Mouse (Mus musculus) 3T3-L1 (cell line): ENCODE measurements around the gene Mrpl54.

ENCODE experiments used
- DNase-seq: peaks from one replicate; pipeline ENCODE4 v3.0.0-alpha.2; 2015; ENCODE audit warnings: low read depth, low spot score

Gene Mrpl54

GRCm38 (mm10) chr10:81294442-81294841 lies 27.7 kb upstream of the Mrpl54 start:
- no peak for DNase-seq

GRCm38 (mm10) chr10:81293334-81294030 lies 26.7 kb upstream of the Mrpl54 start:
- no peak for DNase-seq

- DNase-seq = peak; percentile 100
Measured at GRCm38 (mm10) chr10:81292554-81293333, 26.0 kb upstream of the Mrpl54 start, which contains the start of gene Pip5k1c. Pip5k1c (plus strand) TSS chr10:81292963.

GRCm38 (mm10) chr10:81291511-81292104 lies 24.9 kb upstream of the Mrpl54 start, which contains the start of gene Tjp3:
Tjp3 (minus strand) TSS chr10:81291581.
- no peak for DNase-seq

GRCm38 (mm10) chr10:81290698-81291460 lies 24.1 kb upstream of the Mrpl54 start:
- DNase-seq = no peak

GRCm38 (mm10) chr10:81289811-81290210 lies 23.1 kb upstream of the Mrpl54 start:
- DNase-seq = no peak

- DNase-seq = peak; percentile 75
Measured at GRCm38 (mm10) chr10:81289278-81289677, 22.5 kb upstream of the Mrpl54 start.

- peak; percentile 45 for DNase-seq
Measured at GRCm38 (mm10) chr10:81288601-81289000, 21.9 kb upstream of the Mrpl54 start.

- DNase-seq = peak; percentile 68
Measured at GRCm38 (mm10) chr10:81287513-81288157, 20.9 kb upstream of the Mrpl54 start.

- DNase-seq = no peak
Measured at GRCm38 (mm10) chr10:81286586-81286985, 19.9 kb upstream of the Mrpl54 start.

GRCm38 (mm10) chr10:81285694-81286450 lies 19.1 kb upstream of the Mrpl54 start:
- peak; percentile 50 for DNase-seq

GRCm38 (mm10) chr10:81284719-81285118 lies 18.0 kb upstream of the Mrpl54 start:
- no peak for DNase-seq

GRCm38 (mm10) chr10:81284189-81284588 lies 17.5 kb upstream of the Mrpl54 start:
- no peak for DNase-seq

- DNase-seq = no peak
Measured at GRCm38 (mm10) chr10:81279496-81279895, 12.8 kb upstream of the Mrpl54 start.

GRCm38 (mm10) chr10:81277676-81278075 lies 10.9 kb upstream of the Mrpl54 start:
- DNase-seq = no peak

- no peak for DNase-seq
Measured at GRCm38 (mm10) chr10:81273842-81274241, 7.1 kb upstream of the Mrpl54 start.

GRCm38 (mm10) chr10:81272356-81272755 lies 5.6 kb upstream of the Mrpl54 start:
- DNase-seq = no peak

GRCm38 (mm10) chr10:81268643-81269412 lies 2.1 kb upstream of the Mrpl54 start:
- DNase-seq = no peak

- DNase-seq = peak; percentile 95
Measured at GRCm38 (mm10) chr10:81268056-81268455, 1.3 kb upstream of the Mrpl54 start.

- no peak for DNase-seq
Measured at GRCm38 (mm10) chr10:81265540-81265939, 1.2 kb downstream of the Mrpl54 start.
